Mouse (Mus musculus) embryonic facial prominence, embryonic 11.5 days (tissue): ENCODE measurements around the gene Atoh8. TPM values are rescaled to one million over a fixed set of nuclear protein-coding genes. Genes with fewer than 3 reads are reported as not detected.

ENCODE experiments used
- ATAC-seq: fragments of 200-750 bp; cut with Nextera tagmentation; replicated peaks from 2 replicates; pipeline ENCODE4 v1.8.0; 2017; ENCODE audit warnings: low read depth; ENCODE audit not compliant: insufficient number of reproducible peaks, low FRiP score, low TSS enrichment
- DNase-seq: peaks from one replicate; pipeline ENCODE4 v3.0.0-alpha.2; 2015; ENCODE audit warnings: low spot score
- H3K27ac ChIP-seq: fragments of 300-500 bp; sonication (generic); replicated peaks from 2 replicates; pipeline ENCODE4 v1.5.1; 2014; ENCODE audit warnings: mild to moderate bottlenecking, low read depth, low read length, control low read depth
- H3K27me3 ChIP-seq: fragments of 300-500 bp; sonication (generic); 2 replicates; pipeline ENCODE4 v1.6.1; 2014; ENCODE audit warnings: mild to moderate bottlenecking, low read length, moderate library complexity, mixed read lengths; ENCODE audit not compliant: control insufficient read depth, insufficient read depth
- H3K36me3 ChIP-seq: fragments of 300-500 bp; sonication (generic); replicated peaks from 2 replicates; pipeline ENCODE4 v1.6.1; 2014; ENCODE audit warnings: low read depth, mild to moderate bottlenecking, low read length, moderate library complexity, mixed read lengths; ENCODE audit not compliant: control insufficient read depth, insufficient read depth
- H3K4me1 ChIP-seq: fragments of 300-500 bp; sonication (generic); 2 replicates; pipeline ENCODE4 v1.6.1; 2014; ENCODE audit warnings: low read length, mixed read lengths; ENCODE audit not compliant: control insufficient read depth, insufficient read depth
- H3K4me2 ChIP-seq: fragments of 300-500 bp; sonication (generic); 2 replicates; pipeline ENCODE4 v1.6.1; 2014; ENCODE audit warnings: low read depth, mild to moderate bottlenecking, control low read depth, low read length, moderate library complexity
- H3K4me3 ChIP-seq: fragments of 300-500 bp; sonication (generic); 2 replicates; pipeline ENCODE4 v1.5.1; 2014; ENCODE audit warnings: low read depth, low read length, control low read depth
- H3K9ac ChIP-seq: fragments of 300-500 bp; sonication (generic); replicated peaks from 2 replicates; pipeline ENCODE4 v1.6.1; 2014; ENCODE audit warnings: mild to moderate bottlenecking, control low read depth, low read length
- H3K9me3 ChIP-seq: fragments of 300-500 bp; sonication (generic); replicated peaks from 2 replicates; pipeline ENCODE4 v1.6.1; 2016; ENCODE audit warnings: mild to moderate bottlenecking, low read length, inconsistent platforms, mixed read lengths; ENCODE audit not compliant: control insufficient read depth
- WGBS: fragments of 180-500 bp; shearing (Covaris S2); extraction: QIAGEN DNeasy Blood & Tissue Kit; methylation state at CpG from one replicate; pipeline ENCODE4 v1.1.7; 2014; 5-methylcytosine and 5-hydroxymethylcytosine counted together
- polyA plus RNA-seq: library from polyadenylated mRNA; unstranded; fragments of >200 nt; fragmentation: Nextera tagmentation; extraction: Ambion mirVana; gene quantifications from 2 replicates; pipeline ENCODE4 v1.2.1, GENCODE M21; 2014

Atoh8 gene
- 10.2 and 11.3 TPM in 2 replicates for polyA plus RNA-seq

DNA sequence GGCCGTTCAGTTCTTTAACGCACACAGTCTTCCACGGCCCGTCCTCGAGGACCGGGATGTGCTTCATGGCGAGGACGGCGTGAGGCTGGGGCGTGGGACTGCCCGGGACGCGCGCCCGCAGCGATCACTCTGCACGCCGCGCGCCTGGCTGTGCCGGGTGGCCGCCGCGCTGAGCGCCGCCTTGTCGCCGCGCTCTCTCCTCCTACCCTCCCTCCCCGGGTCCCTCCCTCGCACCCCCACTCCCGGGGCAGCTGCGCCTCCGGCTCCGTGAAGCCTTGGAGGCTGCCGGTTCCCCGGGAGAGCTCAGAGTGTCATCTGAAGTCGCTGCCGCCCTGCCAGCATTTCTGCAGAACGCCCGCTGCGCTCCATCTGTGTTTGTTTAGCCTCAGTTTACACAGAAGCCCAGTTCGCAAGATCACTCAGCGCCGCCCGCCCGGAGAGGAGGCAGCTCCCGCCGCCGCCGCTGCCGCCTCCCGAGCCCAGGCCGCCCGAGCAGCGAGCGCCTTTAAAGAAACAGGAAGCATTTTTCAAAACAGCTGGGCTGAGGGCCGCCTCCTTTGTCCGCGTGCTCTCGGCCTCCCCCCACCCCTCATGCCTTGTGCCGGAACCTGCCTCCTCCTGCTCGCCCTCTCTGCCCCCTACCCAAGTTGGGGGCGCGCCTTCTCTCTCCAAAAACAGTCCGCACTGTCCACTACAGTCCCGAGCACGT is at the start of gene Atoh8:
TSS of gene Atoh8 (minus strand) at position 480 of the 709 bp plus-strand sequence.
- H3K27me3 ChIP-seq, result 0 out of 2 replicates have a peak, but pooled peaks cover 6% of the 10 kb centered on the region
- WGBS, result under 1% methylated on average over 67 of the region's 68 CpGs
- peaks cover 8% of the 10 kb centered on the region; the same call in 1 of the 2 replicates for H3K4me1 ChIP-seq

DNA sequence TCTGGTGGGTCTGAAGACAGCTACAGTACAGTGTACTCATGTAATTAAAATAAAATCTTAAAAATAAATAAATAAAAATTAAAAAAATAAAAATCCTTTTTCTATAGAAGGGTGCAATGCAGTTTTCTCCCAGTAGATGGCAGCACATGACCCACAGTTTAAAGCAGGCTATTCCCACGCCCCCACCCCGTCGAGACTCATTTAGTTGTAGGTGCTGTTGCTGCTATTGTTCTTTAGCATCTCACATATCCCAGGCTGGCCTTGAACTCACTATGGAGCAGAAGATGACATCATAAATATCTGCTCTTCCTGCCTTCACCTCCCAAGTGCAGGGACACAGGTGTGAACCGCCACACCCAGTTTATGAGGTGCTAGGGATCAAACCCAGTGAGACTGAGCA is 48.5 kb upstream of the Atoh8 start:
- no peak overlapping the region for H3K27ac ChIP-seq
- peak; percentile 61 for DNase-seq
- H3K27me3 ChIP-seq, result no peaks in the 10 kb centered on the region
- H3K36me3 ChIP-seq, result no peaks in the 10 kb centered on the region
- no peaks in the 10 kb centered on the region for H3K4me1 ChIP-seq
- H3K9me3 ChIP-seq, result no peaks in the 10 kb centered on the region
- 23% methylated on average over 4 of the region's 4 CpGs for WGBS
- H3K4me2 ChIP-seq, result no peak overlapping the region
- no peak overlapping the region for H3K9ac ChIP-seq
- no peak for ATAC-seq
- no peak overlapping the region for H3K4me3 ChIP-seq

More for the DNA sequence above, at the start of gene Atoh8:
- peak within 1 kb of the TSS; percentile 67 for H3K9ac ChIP-seq
- ATAC-seq, result peak; percentile 31; the same call in 1 of the 2 replicates
- H3K9me3 ChIP-seq, result no peaks in the 10 kb centered on the region
- peak within 1 kb of the TSS; percentile 76 for H3K27ac ChIP-seq
- H3K4me3 ChIP-seq, result peak within 1 kb of the TSS; percentile 69
- H3K4me2 ChIP-seq, result peak within 1 kb of the TSS; percentile 99
- peak; percentile 86 for DNase-seq
- no peaks in the 10 kb centered on the region for H3K36me3 ChIP-seq

DNA sequence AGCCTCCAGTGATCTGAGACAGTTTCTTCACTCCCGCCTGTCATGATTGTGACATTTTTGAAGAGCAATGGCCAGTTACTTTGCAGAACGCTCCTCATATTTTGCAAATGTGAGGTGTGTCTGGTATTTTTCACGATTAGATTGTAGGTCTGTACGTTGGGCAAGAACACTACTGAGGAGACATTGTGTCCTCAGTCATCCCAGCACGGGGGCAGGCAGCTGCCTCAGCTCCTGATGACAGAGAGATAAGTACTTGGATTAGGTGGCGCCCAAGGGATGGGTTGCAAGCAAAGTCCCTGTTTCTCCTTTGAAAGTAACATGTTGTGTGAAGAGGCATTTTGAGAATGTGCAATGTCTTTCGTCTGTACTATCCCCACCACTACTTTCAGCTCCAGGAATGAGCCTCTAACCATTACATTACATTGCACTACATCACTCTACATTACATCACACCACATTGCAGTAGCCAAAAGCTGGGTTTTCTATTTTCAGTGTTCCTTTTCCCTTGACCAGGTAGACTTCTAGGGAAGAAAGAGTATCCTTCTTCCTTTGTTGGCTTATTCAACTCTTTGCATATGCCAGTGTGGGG is 45.1 kb upstream of the Atoh8 start:
- no peak for ATAC-seq

DNA sequence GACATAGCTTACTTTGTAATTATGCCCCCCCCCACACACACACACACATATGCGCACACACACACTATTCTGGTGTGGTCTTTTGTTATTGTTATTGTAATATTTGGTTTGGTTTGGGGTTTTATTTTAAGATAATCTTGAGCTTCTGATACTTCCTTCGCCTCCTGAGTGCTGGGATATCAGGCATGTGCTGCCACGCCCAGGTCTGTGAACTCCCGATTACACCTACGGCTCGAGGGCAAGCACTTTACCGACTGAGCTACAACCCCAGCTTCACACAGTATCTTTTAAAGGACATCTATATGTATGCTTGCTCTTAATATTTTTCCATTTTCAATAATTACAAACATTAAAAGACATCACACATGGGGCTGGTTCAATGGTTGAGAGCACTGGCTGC is 44.1 kb upstream of the Atoh8 start:
- H3K4me2 ChIP-seq, result no peak overlapping the region

More for the DNA sequence above, 45.1 kb upstream of the Atoh8 start:
- H3K4me3 ChIP-seq, result no peak overlapping the region
- H3K36me3 ChIP-seq, result no peaks in the 10 kb centered on the region
- no peaks in the 10 kb centered on the region for H3K4me1 ChIP-seq
- H3K4me2 ChIP-seq, result no peak overlapping the region
- no peak overlapping the region for H3K27ac ChIP-seq
- no peak for DNase-seq
- H3K27me3 ChIP-seq, result no peaks in the 10 kb centered on the region
- no peaks in the 10 kb centered on the region for H3K9me3 ChIP-seq
- WGBS, result 71% methylated on average over 7 of the region's 7 CpGs
- no peak overlapping the region for H3K9ac ChIP-seq

DNA sequence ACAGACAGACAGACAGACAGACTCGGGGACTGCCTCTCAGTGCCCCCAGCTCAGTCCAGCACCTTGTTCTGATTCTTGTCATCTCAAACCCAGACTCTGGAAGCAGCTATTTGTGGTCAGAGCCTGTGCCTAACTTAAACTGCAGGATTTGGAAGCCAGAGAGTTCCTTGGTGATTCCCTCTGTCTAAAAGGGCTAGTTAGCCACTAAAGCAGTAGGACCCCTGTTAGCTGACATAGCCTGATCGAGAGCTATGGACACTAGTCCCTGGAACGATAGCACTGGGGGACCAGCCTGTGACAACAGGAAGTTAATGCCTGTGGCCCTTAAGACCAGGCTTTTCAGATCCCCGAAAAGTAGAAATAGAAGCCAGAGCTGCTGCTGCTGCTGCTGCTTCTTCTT is 43.5 kb upstream of the Atoh8 start:
- no peaks in the 10 kb centered on the region for H3K36me3 ChIP-seq
- H3K27ac ChIP-seq, result no peak overlapping the region
- no peak overlapping the region for H3K4me2 ChIP-seq
- DNase-seq (no peak), ATAC-seq (no peak)
- no peaks in the 10 kb centered on the region for H3K27me3 ChIP-seq
- H3K9me3 ChIP-seq, result no peaks in the 10 kb centered on the region
- H3K4me3 ChIP-seq, result no peak overlapping the region
- H3K9ac ChIP-seq, result no peak overlapping the region
- 69% methylated on average over 4 of the region's 4 CpGs for WGBS
- no peaks in the 10 kb centered on the region for H3K4me1 ChIP-seq

More for the DNA sequence above, 44.1 kb upstream of the Atoh8 start:
- H3K4me3 ChIP-seq, result no peak overlapping the region
- H3K9ac ChIP-seq, result no peak overlapping the region
- DNase-seq (no peak), ATAC-seq (no peak)
- H3K27me3 ChIP-seq, result no peaks in the 10 kb centered on the region
- WGBS, result 86% methylated on average over 7 of the region's 7 CpGs
- H3K9me3 ChIP-seq, result no peaks in the 10 kb centered on the region
- no peaks in the 10 kb centered on the region for H3K4me1 ChIP-seq
- no peak overlapping the region for H3K27ac ChIP-seq
- no peaks in the 10 kb centered on the region for H3K36me3 ChIP-seq

DNA sequence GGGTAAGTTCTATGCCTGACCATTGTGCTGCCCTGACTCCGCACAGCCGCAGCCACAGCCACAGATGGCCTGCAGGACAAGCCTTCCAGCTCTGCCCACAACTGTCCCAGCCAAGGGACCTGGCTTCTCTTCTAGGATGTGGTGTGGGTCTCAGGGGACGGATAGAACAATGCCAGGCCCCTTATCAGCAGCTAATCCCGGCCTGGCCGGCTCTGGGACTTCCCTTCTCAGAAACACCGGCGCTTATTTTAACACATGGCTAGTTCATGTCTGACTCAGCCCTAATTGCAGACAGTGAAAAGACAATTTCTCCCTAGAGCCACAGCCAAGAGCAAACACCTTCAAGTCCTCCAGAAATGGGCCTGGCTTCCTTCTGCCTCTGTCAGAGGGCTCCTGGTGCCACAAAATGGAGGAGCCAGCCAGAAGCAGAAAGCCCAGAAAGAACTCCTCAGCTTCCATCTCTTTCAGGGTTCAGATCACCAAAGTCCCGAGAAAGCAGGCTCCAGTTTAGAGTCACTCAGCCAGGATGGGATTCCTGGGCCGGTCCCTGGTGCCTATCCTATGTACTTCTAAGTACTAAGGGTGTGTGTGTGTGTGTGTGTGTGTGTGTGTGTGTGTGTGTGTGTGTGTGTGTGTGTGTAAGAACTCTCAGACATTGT is 42.3 kb upstream of the Atoh8 start:
- Histone ChIP-seq H3K4me2 (no peak overlapping the region), H3K9ac (no peak overlapping the region), H3K9me3 (no peaks in the 10 kb centered on the region), H3K4me3 (no peak overlapping the region), H3K36me3 (no peaks in the 10 kb centered on the region), H3K27ac (no peak overlapping the region), H3K27me3 (no peaks in the 10 kb centered on the region), H3K4me1 (no peaks in the 10 kb centered on the region)
- DNase-seq (peak; percentile 5), ATAC-seq (no peak)
- 79% methylated on average over 9 of the region's 9 CpGs for WGBS

DNA sequence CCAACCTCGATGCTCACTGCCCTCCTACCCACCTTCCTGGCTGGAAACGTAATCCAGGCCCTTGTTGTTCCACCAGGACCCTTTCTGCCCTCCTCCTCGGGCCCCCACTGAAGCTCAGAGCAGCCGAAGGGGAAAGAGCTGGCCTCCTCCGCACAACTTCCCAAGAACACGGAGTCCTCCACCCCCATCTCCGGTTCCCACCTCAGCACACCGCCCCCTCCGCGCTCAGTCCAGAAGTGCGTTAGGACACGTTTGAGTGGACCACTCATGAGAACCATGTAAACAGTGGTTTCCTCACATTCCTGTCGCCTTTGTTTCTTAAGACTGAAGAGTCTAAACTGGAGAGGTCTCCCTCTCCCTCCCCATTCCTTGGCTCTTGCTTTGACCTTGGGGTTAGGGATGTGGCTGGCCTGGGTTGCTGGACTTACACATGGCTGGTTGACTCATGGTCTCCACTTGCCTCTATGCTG is 41.6 kb upstream of the Atoh8 start:
- H3K4me3 ChIP-seq, result no peak overlapping the region
- H3K4me1 ChIP-seq, result no peaks in the 10 kb centered on the region
- H3K4me2 ChIP-seq, result no peak overlapping the region
- no peaks in the 10 kb centered on the region for H3K9me3 ChIP-seq
- no peak overlapping the region for H3K27ac ChIP-seq
- H3K36me3 ChIP-seq, result no peaks in the 10 kb centered on the region
- ATAC-seq, result no peak
- 83% methylated on average over 13 of the region's 13 CpGs for WGBS
- H3K27me3 ChIP-seq, result no peaks in the 10 kb centered on the region
- DNase-seq, result no peak
- no peak overlapping the region for H3K9ac ChIP-seq

DNA sequence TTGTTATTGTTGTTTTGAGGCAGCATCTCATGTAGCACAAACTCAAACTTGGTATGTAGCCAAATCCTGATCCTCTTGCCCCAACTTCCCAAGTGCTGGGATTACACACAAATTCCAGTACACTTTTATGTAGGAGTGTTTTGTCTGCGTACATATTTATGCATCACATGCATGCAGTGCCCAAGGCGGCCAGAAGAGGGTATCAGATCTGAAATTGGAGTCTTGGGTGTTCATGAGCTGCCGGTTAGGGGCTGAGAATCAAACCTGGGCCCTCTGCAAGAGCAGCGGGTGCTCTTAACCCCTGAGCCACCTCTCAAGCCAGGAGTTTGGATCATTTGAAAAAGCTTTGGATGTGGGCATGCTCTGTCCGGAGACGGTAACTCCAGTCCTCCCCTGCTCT is 40.8 kb upstream of the Atoh8 start:
- Histone ChIP-seq H3K27ac (no peak overlapping the region), H3K4me1 (no peaks in the 10 kb centered on the region), H3K4me2 (no peak overlapping the region), H3K27me3 (no peaks in the 10 kb centered on the region), H3K9ac (no peak overlapping the region), H3K36me3 (no peaks in the 10 kb centered on the region), H3K4me3 (no peak overlapping the region), H3K9me3 (no peaks in the 10 kb centered on the region)
- ATAC-seq (no peak), DNase-seq (no peak)
- 88% methylated on average over 6 of the region's 6 CpGs for WGBS
